Mouse (Mus musculus): Measurements from ENCODE around the gene Naa38. TPM values are rescaled to one million over a fixed set of nuclear protein-coding genes. Genes with fewer than 3 reads are reported as not detected.
"Not testable (repeated sequence)": the region's sequence is repeated elsewhere in the genome, so short reads cannot be mapped to it uniquely, and the experiment has no call there.

Naa38 gene
- polyA plus RNA-seq, 1 experiment from 2014 or later: 126 TPM

DNA sequence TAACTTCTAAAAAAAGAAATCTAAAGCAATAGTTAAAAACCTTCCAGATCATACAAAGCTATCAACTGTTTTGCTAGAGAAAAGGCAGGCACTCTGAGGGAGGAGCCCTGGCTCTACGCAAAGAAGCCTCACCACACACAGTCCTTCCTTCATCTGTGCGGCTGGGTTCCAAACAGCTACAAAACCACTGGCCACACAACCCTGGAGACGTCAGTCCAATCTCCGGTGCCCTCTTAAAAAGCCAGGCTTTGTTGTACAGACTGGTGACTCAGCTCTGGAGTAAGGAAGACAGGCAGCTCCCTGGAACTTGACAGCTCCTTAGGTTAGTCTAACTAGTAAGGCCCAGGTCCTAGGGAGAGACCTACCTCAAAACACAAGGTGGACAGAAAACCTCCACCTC, 19.6 kb upstream of the Naa38 start:
- H3K27me3 ChIP-seq: no peaks in the 10 kb centered on the region
- ATAC-seq (ENCODE audit: insufficient number of reproducible peaks, insufficient read depth, low FRiP score, low TSS enrichment, low read depth): no peak
- H3K4me3 ChIP-seq (replicated peaks): no peak overlapping the region
- H3K27ac ChIP-seq: no peak overlapping the region
- H3K36me3 ChIP-seq: peaks cover 73% of the 10 kb centered on the region
- peaks cover 18% of the 10 kb centered on the region for H3K4me1 ChIP-seq (replicated peaks)
- H3K9me3 ChIP-seq: peaks cover 6% of the 10 kb centered on the region; the same call in 1 of the 2 replicates
- H3K4me2 ChIP-seq: no peak overlapping the region
- H3K9ac ChIP-seq (replicated peaks): no peak overlapping the region
- 91% methylated on average over 4 of the region's 4 CpGs for WGBS

GRCm38 (mm10) chr11:69377766-69378165, 17.5 kb upstream of the Naa38 start:
- Histone ChIP-seq H3K9me3 (peaks cover 2% of the 10 kb centered on the region; the same call in 1 of the 2 replicates), H3K4me1 (replicated peaks) (no peaks in the 10 kb centered on the region), H3K4me2 (no peak overlapping the region), H3K27ac (no peak overlapping the region), H3K4me3 (replicated peaks) (no peak overlapping the region), H3K36me3 (peaks cover 62% of the 10 kb centered on the region), H3K9ac (replicated peaks) (no peak overlapping the region), H3K27me3 (no peaks in the 10 kb centered on the region)
- ATAC-seq (ENCODE audit: insufficient number of reproducible peaks, insufficient read depth, low FRiP score, low TSS enrichment, low read depth): no peak
- WGBS: 80% methylated on average over 3 of the region's 3 CpGs

DNA sequence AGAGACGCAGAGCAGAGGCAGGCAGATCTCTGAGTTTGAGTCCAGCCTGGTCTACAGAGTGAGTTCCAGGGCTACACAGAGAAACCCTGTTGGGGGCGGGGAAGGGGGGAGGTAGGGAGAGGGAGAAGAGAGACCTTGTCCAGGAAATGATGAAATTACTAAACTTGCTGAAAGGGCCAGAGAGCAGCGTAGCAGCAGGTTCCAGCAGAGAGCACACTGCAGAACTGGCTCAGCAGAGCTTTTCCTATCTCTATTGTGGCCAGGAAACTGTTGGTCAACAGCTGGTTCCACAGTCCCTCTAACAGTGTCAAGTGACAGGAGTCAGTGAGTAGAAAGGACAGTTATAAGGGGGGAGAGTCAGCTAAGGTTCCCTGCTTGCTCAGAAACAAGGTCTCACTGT, 15.7 kb upstream of the Naa38 start:
- Histone ChIP-seq H3K36me3 (peaks cover 56% of the 10 kb centered on the region), H3K4me1 (replicated peaks) (no peaks in the 10 kb centered on the region), H3K9ac (replicated peaks) (no peak overlapping the region), H3K9me3 (no peaks in the 10 kb centered on the region), H3K27me3 (no peaks in the 10 kb centered on the region), H3K27ac (no peak overlapping the region), H3K4me2 (no peak overlapping the region), H3K4me3 (replicated peaks) (no peak overlapping the region)
- WGBS: 86% methylated on average over 3 of the region's 3 CpGs
- ATAC-seq (ENCODE audit: insufficient number of reproducible peaks, insufficient read depth, low FRiP score, low TSS enrichment, low read depth): no peak

DNA sequence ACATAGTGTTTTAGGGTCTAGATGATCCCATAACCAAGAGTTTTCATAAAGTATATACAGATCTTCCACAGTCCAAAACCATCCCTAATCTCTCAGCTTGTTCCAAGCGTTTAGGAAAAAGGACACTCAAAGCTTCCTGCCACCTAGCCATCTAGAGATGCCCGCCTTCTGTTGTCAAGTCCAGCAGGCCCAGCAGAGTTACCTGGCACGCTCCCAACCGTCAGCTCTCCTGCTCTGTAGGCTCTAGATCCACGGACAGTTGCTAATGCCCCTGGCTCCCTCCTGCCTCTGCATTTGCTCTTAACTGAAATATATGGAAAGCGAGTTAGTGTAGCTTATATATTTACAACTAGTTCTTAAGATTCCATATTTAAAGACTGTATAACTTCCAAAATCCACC, 13.9 kb upstream of the Naa38 start:
- H3K4me2 ChIP-seq: no peak overlapping the region
- H3K27ac ChIP-seq: no peak overlapping the region
- WGBS: 85% methylated on average over 6 of the region's 6 CpGs
- no peaks in the 10 kb centered on the region for H3K4me1 ChIP-seq (replicated peaks)
- H3K36me3 ChIP-seq: peaks cover 46% of the 10 kb centered on the region
- no peaks in the 10 kb centered on the region for H3K9me3 ChIP-seq
- no peak for ATAC-seq (ENCODE audit: insufficient number of reproducible peaks, insufficient read depth, low FRiP score, low TSS enrichment, low read depth)
- H3K4me3 ChIP-seq (replicated peaks): no peak overlapping the region
- H3K9ac ChIP-seq (replicated peaks): no peak overlapping the region
- no peaks in the 10 kb centered on the region for H3K27me3 ChIP-seq

- Histone ChIP-seq H3K27ac (no peak overlapping the region), H3K9ac (replicated peaks) (0 out of 2 replicates have a peak overlapping the region, but pooled peaks have one; percentile 8), H3K27me3 (no peaks in the 10 kb centered on the region), H3K9me3 (no peaks in the 10 kb centered on the region), H3K36me3 (peaks cover 34% of the 10 kb centered on the region; the same call in 1 of the 2 replicates), H3K4me1 (replicated peaks) (no peaks in the 10 kb centered on the region), H3K4me2 (no peak overlapping the region), H3K4me3 (replicated peaks) (no peak overlapping the region)
- WGBS: 68% methylated on average over 10 of the region's 10 CpGs
- no peak for ATAC-seq (ENCODE audit: insufficient number of reproducible peaks, insufficient read depth, low FRiP score, low TSS enrichment, low read depth)
Measured at GRCm38 (mm10) chr11:69382478-69383105, 12.7 kb upstream of the Naa38 start.

DNA sequence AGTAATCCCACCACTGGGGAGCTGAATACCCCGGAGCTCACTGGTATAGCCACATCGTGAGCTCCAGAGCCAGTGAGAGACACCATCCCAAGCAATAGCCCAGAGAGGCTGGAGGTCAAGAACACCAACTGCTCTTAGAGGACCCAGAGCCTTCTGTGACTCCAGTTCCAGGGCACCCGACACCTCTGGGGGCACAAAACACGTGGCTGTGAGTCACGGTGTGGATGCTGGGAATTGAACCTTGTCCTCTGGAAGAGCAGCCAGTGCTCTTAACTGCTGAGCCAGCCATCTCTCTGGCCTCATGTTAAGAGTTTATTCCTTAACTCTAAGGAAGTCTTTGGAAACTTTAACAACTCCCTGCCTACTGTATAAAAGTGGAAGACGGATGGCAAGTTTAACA, 10.3 kb upstream of the Naa38 start:
- no peak overlapping the region for H3K4me2 ChIP-seq
- no peaks in the 10 kb centered on the region for H3K27me3 ChIP-seq
- H3K27ac ChIP-seq: no peak overlapping the region
- H3K9ac ChIP-seq (replicated peaks): no peak overlapping the region
- 76% methylated on average over 6 of the region's 6 CpGs for WGBS
- H3K4me1 ChIP-seq (replicated peaks): no peaks in the 10 kb centered on the region
- no peak overlapping the region for H3K4me3 ChIP-seq (replicated peaks)
- ATAC-seq (ENCODE audit: insufficient number of reproducible peaks, insufficient read depth, low FRiP score, low TSS enrichment, low read depth): no peak
- no peaks in the 10 kb centered on the region for H3K9me3 ChIP-seq
- peaks cover 19% of the 10 kb centered on the region; the same call in 1 of the 2 replicates for H3K36me3 ChIP-seq

DNA sequence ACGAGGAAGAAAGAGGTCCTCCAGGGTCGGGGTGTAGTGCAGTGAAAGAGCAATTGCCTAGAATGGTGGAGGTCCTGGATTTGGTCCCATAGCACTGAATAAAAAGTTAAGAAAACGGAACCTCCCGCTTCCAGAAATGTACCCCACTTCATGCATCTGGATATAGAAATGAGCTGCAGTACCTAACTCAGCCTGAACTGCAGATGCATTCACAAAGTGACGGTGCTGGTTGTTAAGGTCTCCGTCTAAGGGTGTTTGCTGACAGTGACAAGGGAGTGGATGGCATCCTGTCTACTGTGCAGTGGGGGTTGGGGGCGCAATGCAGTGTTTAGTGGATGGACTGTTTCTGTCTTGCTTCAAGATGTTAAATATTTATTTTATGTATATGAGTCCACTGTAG, 8.5 kb upstream of the Naa38 start:
- 77% methylated on average over 7 of the region's 7 CpGs for WGBS
- H3K9ac ChIP-seq (replicated peaks): no peak overlapping the region
- H3K27me3 ChIP-seq: no peaks in the 10 kb centered on the region
- H3K4me3 ChIP-seq (replicated peaks): no peak overlapping the region
- no peak for ATAC-seq (ENCODE audit: insufficient number of reproducible peaks, insufficient read depth, low FRiP score, low TSS enrichment, low read depth)
- 0 out of 2 replicates have a peak, but pooled peaks cover 11% of the 10 kb centered on the region for H3K36me3 ChIP-seq
- no peaks in the 10 kb centered on the region for H3K9me3 ChIP-seq
- H3K4me1 ChIP-seq (replicated peaks): no peaks in the 10 kb centered on the region
- no peak overlapping the region for H3K4me2 ChIP-seq
- H3K27ac ChIP-seq: no peak overlapping the region

DNA sequence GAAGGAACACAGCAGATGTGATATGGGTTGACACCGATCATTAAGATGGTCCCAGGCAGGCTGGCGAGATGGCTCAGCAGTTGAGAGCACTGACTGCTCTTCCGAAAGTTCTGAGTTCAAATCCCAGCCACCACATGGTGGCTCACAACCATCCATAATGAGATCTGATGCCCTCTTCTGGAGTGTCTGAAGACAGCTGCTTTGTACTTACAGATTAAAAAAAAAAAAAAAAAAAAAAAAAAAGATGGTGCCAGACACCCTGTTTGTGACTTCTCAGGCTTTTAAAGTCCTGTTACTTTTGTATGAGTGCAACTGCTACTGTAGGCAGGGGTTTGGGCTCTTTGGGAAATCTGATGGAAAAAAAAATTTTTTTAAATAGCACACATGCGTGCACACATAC, 6.6 kb upstream of the Naa38 start:
- no peak for ATAC-seq (ENCODE audit: insufficient number of reproducible peaks, insufficient read depth, low FRiP score, low TSS enrichment, low read depth)
- Histone ChIP-seq H3K4me2 (no peak overlapping the region), H3K36me3 (peaks cover 6% of the 10 kb centered on the region), H3K4me3 (replicated peaks) (no peak overlapping the region), H3K9me3 (no peaks in the 10 kb centered on the region), H3K27me3 (no peaks in the 10 kb centered on the region), H3K9ac (replicated peaks) (no peak overlapping the region), H3K4me1 (replicated peaks) (no peaks in the 10 kb centered on the region), H3K27ac (no peak overlapping the region)
- 99% methylated on average over 4 of the region's 4 CpGs for WGBS

DNA sequence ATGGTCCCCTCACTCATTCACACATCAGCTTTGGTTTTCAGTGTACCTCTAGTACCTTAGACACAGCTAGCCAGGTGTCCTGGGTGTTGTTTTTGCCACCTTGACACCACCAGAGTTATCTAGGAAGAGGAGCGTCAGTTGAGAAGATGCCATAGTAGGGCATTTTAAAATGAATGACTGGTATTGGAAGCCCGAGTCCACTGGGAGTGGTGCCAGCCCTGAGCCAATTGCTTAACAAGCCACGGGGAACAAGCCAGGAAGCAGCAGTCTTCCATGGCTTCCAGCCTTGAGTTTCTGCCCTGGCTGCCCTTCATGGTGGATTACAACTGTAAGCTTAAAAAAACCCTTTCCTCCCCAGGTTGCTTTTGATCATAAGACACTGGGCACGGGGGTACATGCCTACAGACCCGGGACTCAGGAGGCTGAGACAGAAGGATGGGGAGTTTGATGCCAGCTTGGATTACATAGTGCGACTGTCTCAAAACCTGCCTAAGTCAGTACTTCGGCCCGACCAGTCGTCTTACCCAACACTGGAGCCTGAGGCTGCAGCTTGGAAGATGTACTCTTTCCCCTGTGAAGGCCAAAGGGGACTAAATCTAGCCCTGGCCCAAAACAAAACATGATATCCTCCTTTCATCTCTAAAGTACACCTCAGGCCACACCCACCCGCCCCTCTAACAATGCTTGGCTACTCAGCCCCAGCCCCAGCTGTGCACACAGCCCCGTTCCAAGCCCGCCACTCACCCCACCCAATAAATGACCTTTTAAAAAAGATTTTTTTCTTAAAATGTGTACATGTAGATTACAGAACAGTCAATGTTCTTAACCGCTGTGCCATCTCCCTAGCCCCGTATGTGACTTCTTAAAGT, 5.5 kb upstream of the Naa38 start:
- H3K9me3 ChIP-seq: no peaks in the 10 kb centered on the region

GRCm38 (mm10) chr11:69390400-69391034, 4.8 kb upstream of the Naa38 start:
- H3K9me3 ChIP-seq: no peaks in the 10 kb centered on the region
- H3K27me3 ChIP-seq: no peaks in the 10 kb centered on the region
- H3K36me3 ChIP-seq: peaks cover 4% of the 10 kb centered on the region
- no peak overlapping the region for H3K4me2 ChIP-seq
- no peak overlapping the region for H3K4me3 ChIP-seq (replicated peaks)
- ATAC-seq (ENCODE audit: insufficient number of reproducible peaks, insufficient read depth, low FRiP score, low TSS enrichment, low read depth): peak; percentile 40; the same call in 1 of the 2 replicates
- 50% methylated on average over 10 of the region's 10 CpGs for WGBS
- peaks cover 4% of the 10 kb centered on the region for H3K4me1 ChIP-seq (replicated peaks)
- H3K27ac ChIP-seq: no peak overlapping the region
- no peak overlapping the region for H3K9ac ChIP-seq (replicated peaks)

More for the DNA sequence above, 5.5 kb upstream of the Naa38 start:
- peaks cover 4% of the 10 kb centered on the region for H3K36me3 ChIP-seq
- H3K9ac ChIP-seq (replicated peaks): no peak overlapping the region
- H3K4me3 ChIP-seq (replicated peaks): no peak overlapping the region
- peak; percentile 11; the same call in 1 of the 2 replicates for ATAC-seq (ENCODE audit: insufficient number of reproducible peaks, insufficient read depth, low FRiP score, low TSS enrichment, low read depth)
- no peaks in the 10 kb centered on the region for H3K27me3 ChIP-seq
- WGBS: 66% methylated on average over 14 of the region's 14 CpGs
- peaks cover 4% of the 10 kb centered on the region for H3K4me1 ChIP-seq (replicated peaks)
- H3K4me2 ChIP-seq: no peak overlapping the region
- H3K27ac ChIP-seq: no peak overlapping the region

GRCm38 (mm10) chr11:69394591-69395167, 608 bp upstream of the Naa38 start:
- H3K27me3 ChIP-seq; ATAC-seq (ENCODE audit: insufficient number of reproducible peaks, insufficient read depth, low FRiP score, low TSS enrichment, low read depth); H3K9me3 ChIP-seq: not testable (repeated sequence)
- H3K4me2 ChIP-seq: peak overlapping the region; percentile 72
- WGBS: 1% methylated on average over 31 of the region's 31 CpGs
- H3K4me1 ChIP-seq (replicated peaks): peaks cover 37% of the 10 kb centered on the region
- peaks cover 17% of the 10 kb centered on the region for H3K36me3 ChIP-seq
- peak overlapping the region; percentile 93 for H3K27ac ChIP-seq
- peak overlapping the region; percentile 66 for H3K4me3 ChIP-seq (replicated peaks)
- H3K9ac ChIP-seq (replicated peaks): peak overlapping the region; percentile 88

Data from limb, embryonic 12.5 days (tissue).